Mouse (Mus musculus) heart, adult 2 months (tissue): ENCODE measurements around the gene Usp10.

Source experiments
- CTCF ChIP-seq: fragments of 200-600 bp; IDR thresholded peaks from 2 replicates; pipeline ENCODE4 v1.8.1; 2022; ENCODE audit warnings: antibody characterized with exemption, mild to moderate bottlenecking, moderate library complexity
- EP300 ChIP-seq: fragments of 200-500 bp; IDR thresholded peaks from 2 replicates; pipeline ENCODE4 v1.6.1; 2011; ENCODE audit warnings: low read depth, low read length, control low read depth; ENCODE audit not compliant: insufficient read depth
- POLR2A ChIP-seq: fragments of 200-500 bp; IDR thresholded peaks from 2 replicates; pipeline ENCODE4 v1.6.1; 2011; ENCODE audit warnings: mild to moderate bottlenecking, low read depth, low read length, control low read depth; ENCODE audit not compliant: insufficient read depth

GRCm38 (mm10) chr8:119926474-119926873, 16.3 kb downstream of the Usp10 start:
- no peak for TF ChIP-seq EP300
- peak; percentile 58 for TF ChIP-seq CTCF
- TF ChIP-seq POLR2A: no peak
